Mouse (Mus musculus) heart, embryonic 13.5 days (tissue): Measurements from ENCODE around the gene Itgad. TPM values are rescaled to one million over a fixed set of nuclear protein-coding genes. Genes with fewer than 3 reads are reported as not detected.
"Not testable (repeated sequence)": the region's sequence is repeated elsewhere in the genome, so short reads cannot be mapped to it uniquely, and the experiment has no call there.

Experiments used
- ATAC-seq: fragments of 200-750 bp; cut with Nextera tagmentation; 2 replicates; pipeline ENCODE4 v1.8.0; 2017; ENCODE audit warnings: moderate TSS enrichment; ENCODE audit not compliant: insufficient number of reproducible peaks, low FRiP score, low TSS enrichment; ENCODE audit errors: extremely low read depth
- H3K27ac ChIP-seq: fragments of 300-500 bp; sonication (generic); replicated peaks from 2 replicates; pipeline ENCODE4 v1.5.1; 2015; ENCODE audit warnings: moderate library complexity, mild to moderate bottlenecking, inconsistent platforms
- H3K27me3 ChIP-seq: fragments of 300-500 bp; sonication (generic); replicated peaks from 2 replicates; pipeline ENCODE4 v1.6.1; 2015; ENCODE audit warnings: mild to moderate bottlenecking, inconsistent platforms
- H3K36me3 ChIP-seq: fragments of 300-500 bp; sonication (generic); 2 replicates; pipeline ENCODE4 v1.6.1; 2015; ENCODE audit warnings: mild to moderate bottlenecking, inconsistent platforms
- H3K4me1 ChIP-seq: fragments of 300-500 bp; sonication (generic); 2 replicates; pipeline ENCODE4 v1.6.1; 2015; ENCODE audit warnings: inconsistent platforms
- H3K4me2 ChIP-seq: fragments of 300-500 bp; sonication (generic); 2 replicates; pipeline ENCODE4 v1.6.1; 2015; ENCODE audit warnings: inconsistent platforms, mild to moderate bottlenecking, moderate library complexity
- H3K4me3 ChIP-seq: fragments of 300-500 bp; sonication (generic); 2 replicates; pipeline ENCODE4 v1.5.1; 2015; ENCODE audit warnings: moderate library complexity, mild to moderate bottlenecking, inconsistent platforms
- H3K9ac ChIP-seq: fragments of 300-500 bp; sonication (generic); 2 replicates; pipeline ENCODE4 v1.6.1; 2015; ENCODE audit warnings: inconsistent platforms, mild to moderate bottlenecking, moderate library complexity
- H3K9me3 ChIP-seq: fragments of 300-500 bp; sonication (generic); 2 replicates; pipeline ENCODE4 v1.6.1; 2016; ENCODE audit warnings: inconsistent platforms
- WGBS: fragments of 180-500 bp; shearing (Covaris S2); methylation state at CpG from one replicate; pipeline ENCODE4 v1.1.7; 2015; ENCODE audit warnings: mixed read lengths; 5-methylcytosine and 5-hydroxymethylcytosine counted together
- polyA plus RNA-seq: library from polyadenylated mRNA; unstranded; fragments of >200 nt; fragmentation: Nextera tagmentation; extraction: Ambion mirVana; gene quantifications from 2 replicates; pipeline ENCODE4 v1.2.1, GENCODE M21; 2015

The Itgad gene
- polyA plus RNA-seq, 1 experiment from 2014 or later: 0.25 TPM

- no peak overlapping the region for H3K4me2 ChIP-seq
- H3K4me1 ChIP-seq: peaks cover 28% of the 10 kb centered on the region
- no peaks in the 10 kb centered on the region for H3K36me3 ChIP-seq
- no peak overlapping the region for H3K4me3 ChIP-seq
- H3K27me3 ChIP-seq: no peaks in the 10 kb centered on the region
- 45% methylated on average over 5 of the region's 5 CpGs for WGBS
- H3K27ac ChIP-seq: no peak overlapping the region
- peaks cover 2% of the 10 kb centered on the region; the same call in 1 of the 2 replicates for H3K9me3 ChIP-seq
- no peak overlapping the region for H3K9ac ChIP-seq
- no peak for ATAC-seq
Observed at GRCm38 (mm10) chr7:128132148-128132547, 22.0 kb upstream of the Itgad start.

GRCm38 (mm10) chr7:128133596-128133995 lies 20.6 kb upstream of the Itgad start:
- H3K27me3 ChIP-seq: no peaks in the 10 kb centered on the region
- peaks cover 2% of the 10 kb centered on the region; the same call in 1 of the 2 replicates for H3K9me3 ChIP-seq
- no peak overlapping the region for H3K27ac ChIP-seq
- peaks cover 13% of the 10 kb centered on the region for H3K4me1 ChIP-seq
- H3K36me3 ChIP-seq: no peaks in the 10 kb centered on the region
- H3K9ac ChIP-seq: no peak overlapping the region
- ATAC-seq: no peak
- no peak overlapping the region for H3K4me2 ChIP-seq
- no peak overlapping the region for H3K4me3 ChIP-seq
- WGBS: 78% methylated on average over 2 of the region's 2 CpGs

GRCm38 (mm10) chr7:128136927-128137326 lies 17.2 kb upstream of the Itgad start:
- no peak overlapping the region for H3K4me2 ChIP-seq
- no peak overlapping the region for H3K4me3 ChIP-seq
- no peaks in the 10 kb centered on the region for H3K27me3 ChIP-seq
- ATAC-seq: no peak
- H3K9ac ChIP-seq: no peak overlapping the region
- 38% methylated on average over 4 of the region's 4 CpGs for WGBS
- H3K27ac ChIP-seq: no peak overlapping the region
- no peaks in the 10 kb centered on the region for H3K36me3 ChIP-seq
- H3K4me1 ChIP-seq: peaks cover 8% of the 10 kb centered on the region; the same call in 1 of the 2 replicates
- H3K9me3 ChIP-seq: peaks cover 2% of the 10 kb centered on the region; the same call in 1 of the 2 replicates

GRCm38 (mm10) chr7:128139611-128140010 lies 14.6 kb upstream of the Itgad start:
- Histone ChIP-seq H3K4me3 (no peak overlapping the region), H3K9me3 (no peaks in the 10 kb centered on the region), H3K4me2 (no peak overlapping the region), H3K27ac (no peak overlapping the region), H3K36me3 (no peaks in the 10 kb centered on the region), H3K9ac (no peak overlapping the region), H3K27me3 (no peaks in the 10 kb centered on the region), H3K4me1 (0 out of 2 replicates have a peak, but pooled peaks cover 3% of the 10 kb centered on the region)
- ATAC-seq: no peak
- 88% methylated on average over 6 of the region's 6 CpGs for WGBS

- Histone ChIP-seq H3K27ac (no peak overlapping the region), H3K4me2 (no peak overlapping the region), H3K9ac (no peak overlapping the region), H3K4me3 (no peak overlapping the region), H3K27me3 (peaks cover 3% of the 10 kb centered on the region; the same call in 1 of the 2 replicates), H3K36me3 (no peaks in the 10 kb centered on the region), H3K4me1 (peaks cover 9% of the 10 kb centered on the region), H3K9me3 (no peaks in the 10 kb centered on the region)
- ATAC-seq: no peak
- 87% methylated on average over 8 of the region's 8 CpGs for WGBS
Observed at GRCm38 (mm10) chr7:128150970-128151369, 3.2 kb upstream of the Itgad start.

GRCm38 (mm10) chr7:128154924-128155323 lies 748 bp downstream of the Itgad start:
- no peaks in the 10 kb centered on the region for H3K27me3 ChIP-seq
- no peaks in the 10 kb centered on the region for H3K36me3 ChIP-seq
- H3K4me1 ChIP-seq: peaks cover 6% of the 10 kb centered on the region; the same call in 1 of the 2 replicates
- H3K4me3 ChIP-seq: peak overlapping the region; percentile 36
- H3K27ac ChIP-seq: no peak overlapping the region
- no peak for ATAC-seq
- no peaks in the 10 kb centered on the region for H3K9me3 ChIP-seq
- H3K4me2 ChIP-seq: peak overlapping the region; percentile 66
- peak overlapping the region; percentile 68 for H3K9ac ChIP-seq
- WGBS: 25% methylated on average over 10 of the region's 10 CpGs

GRCm38 (mm10) chr7:128158688-128159354 lies 4.6 kb downstream of the Itgad start:
- not testable (repeated sequence) for ATAC-seq, H3K9me3 ChIP-seq, H3K4me2 ChIP-seq, H3K4me3 ChIP-seq, H3K4me1 ChIP-seq, H3K36me3 ChIP-seq, H3K27me3 ChIP-seq, H3K27ac ChIP-seq, H3K9ac ChIP-seq
- 75% methylated on average over 8 of the region's 8 CpGs for WGBS

- ATAC-seq: no peak
- 89% methylated on average over 4 of the region's 4 CpGs for WGBS
- Histone ChIP-seq H3K4me3 (no peak overlapping the region), H3K9ac (no peak overlapping the region), H3K4me1 (no peaks in the 10 kb centered on the region), H3K27ac (no peak overlapping the region), H3K9me3 (no peaks in the 10 kb centered on the region), H3K36me3 (no peaks in the 10 kb centered on the region), H3K27me3 (no peaks in the 10 kb centered on the region), H3K4me2 (no peak overlapping the region)
Observed at GRCm38 (mm10) chr7:128164001-128164400, 9.8 kb downstream of the Itgad start.

- no peak overlapping the region for H3K4me3 ChIP-seq
- H3K27ac ChIP-seq: no peak overlapping the region
- H3K4me1 ChIP-seq: no peaks in the 10 kb centered on the region
- no peak overlapping the region for H3K4me2 ChIP-seq
- H3K27me3 ChIP-seq: no peaks in the 10 kb centered on the region
- 73% methylated on average over 7 of the region's 7 CpGs for WGBS
- H3K9ac ChIP-seq: no peak overlapping the region
- no peak for ATAC-seq
- H3K36me3 ChIP-seq: no peaks in the 10 kb centered on the region
- H3K9me3 ChIP-seq: no peaks in the 10 kb centered on the region
Observed at GRCm38 (mm10) chr7:128166391-128166790, 12.2 kb downstream of the Itgad start.

- H3K9me3 ChIP-seq: no peaks in the 10 kb centered on the region
- H3K4me2 ChIP-seq: no peak overlapping the region
- H3K27ac ChIP-seq: no peak overlapping the region
- H3K27me3 ChIP-seq: no peaks in the 10 kb centered on the region
- H3K4me3 ChIP-seq: no peak overlapping the region
- H3K9ac ChIP-seq: no peak overlapping the region
- no peak for ATAC-seq
- no peaks in the 10 kb centered on the region for H3K36me3 ChIP-seq
- WGBS: 77% methylated on average over 3 of the region's 3 CpGs
- no peaks in the 10 kb centered on the region for H3K4me1 ChIP-seq
Observed at GRCm38 (mm10) chr7:128169996-128170395, 15.8 kb downstream of the Itgad start.

- Histone ChIP-seq H3K27me3 (no peaks in the 10 kb centered on the region; the same call in 1 of the 2 replicates), H3K4me3 (no peak overlapping the region), H3K4me1 (no peaks in the 10 kb centered on the region), H3K4me2 (no peak overlapping the region), H3K9ac (no peak overlapping the region), H3K27ac (no peak overlapping the region), H3K36me3 (no peaks in the 10 kb centered on the region), H3K9me3 (no peaks in the 10 kb centered on the region)
- 53% methylated on average over 2 of the region's 2 CpGs for WGBS
- no peak for ATAC-seq
Observed at GRCm38 (mm10) chr7:128178385-128178784, 24.2 kb downstream of the Itgad start.

GRCm38 (mm10) chr7:128180126-128180525 lies 25.9 kb downstream of the Itgad start:
- no peaks in the 10 kb centered on the region for H3K9me3 ChIP-seq
- ATAC-seq: no peak

More at GRCm38 (mm10) chr7:128180126-128180525, 25.9 kb downstream of the Itgad start:
- H3K4me1 ChIP-seq: no peaks in the 10 kb centered on the region
- no peak overlapping the region for H3K9ac ChIP-seq
- H3K4me2 ChIP-seq: no peak overlapping the region
- 73% methylated on average over 7 of the region's 7 CpGs for WGBS
- H3K4me3 ChIP-seq: no peak overlapping the region
- no peaks in the 10 kb centered on the region for H3K36me3 ChIP-seq
- no peaks in the 10 kb centered on the region; the same call in 1 of the 2 replicates for H3K27me3 ChIP-seq
- no peak overlapping the region for H3K27ac ChIP-seq
